Mouse (Mus musculus): ENCODE measurements at regions not wholly inside any gene's neighbourhood (a gene's known extent, or its start where the extent isn't known, plus 50 kb on each side); places are given as distances from the start of the nearest gene placed in this dataset.

DNA sequence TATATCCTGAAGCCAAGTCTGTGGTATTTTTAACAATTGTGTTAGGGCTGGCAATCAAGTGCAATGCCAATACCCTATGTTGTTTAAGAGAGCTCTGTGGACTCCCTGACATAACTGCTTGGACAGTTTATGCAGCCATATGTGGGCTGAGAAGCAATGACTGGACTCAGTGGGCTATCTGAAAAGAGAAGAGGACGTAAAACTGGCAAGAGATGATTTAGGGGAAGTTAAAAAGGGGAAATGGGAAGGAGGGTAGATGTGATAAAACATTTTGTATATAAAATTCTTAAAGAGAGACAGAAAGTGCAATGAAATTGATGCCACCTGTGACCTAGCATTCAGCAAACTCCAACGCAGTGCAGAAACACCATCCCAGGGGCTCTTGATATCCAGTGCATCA is 76.9 kb upstream of the Slc28a3 start:
- Histone ChIP-seq H3K27me3 (ENCODE audit: insufficient read depth, low read length) (no peaks in the 10 kb centered on the region), H3K36me3 (replicated peaks) (no peaks in the 10 kb centered on the region), H3K4me1 (ENCODE audit: insufficient read depth, low read depth, low read length) (no peaks in the 10 kb centered on the region), H3K4me3 (ENCODE audit: low read depth, low read length) (no peak overlapping the region), H3K9me3 (replicated peaks) (peaks cover 33% of the 10 kb centered on the region)
- DNase-seq (ENCODE audit: low spot score), result no peak
- no peak for TF ChIP-seq TAL1 (conservative IDR thresholded peaks at IDR 0.05; ENCODE audit: low read depth, low read length)
- TF ChIP-seq GATA2 (IDR thresholded peaks at IDR 0.05; ENCODE audit: borderline replicate concordance, low read depth, low read length), result no peak
- TF ChIP-seq CTCF (IDR thresholded peaks at IDR 0.05; ENCODE audit: low read depth, low read length), result no peak
- TF ChIP-seq POLR2AphosphoS5 (IDR thresholded peaks at IDR 0.05; ENCODE audit: insufficient replicate concordance, low read depth, low read length), result no peak
- no peak for TF ChIP-seq GATA1 (IDR thresholded peaks at IDR 0.05; ENCODE audit: borderline replicate concordance, low read length)
- no peak for ATAC-seq (ENCODE audit: extremely low read depth, insufficient number of reproducible peaks, low FRiP score, poor library complexity, severe bottlenecking)

DNA sequence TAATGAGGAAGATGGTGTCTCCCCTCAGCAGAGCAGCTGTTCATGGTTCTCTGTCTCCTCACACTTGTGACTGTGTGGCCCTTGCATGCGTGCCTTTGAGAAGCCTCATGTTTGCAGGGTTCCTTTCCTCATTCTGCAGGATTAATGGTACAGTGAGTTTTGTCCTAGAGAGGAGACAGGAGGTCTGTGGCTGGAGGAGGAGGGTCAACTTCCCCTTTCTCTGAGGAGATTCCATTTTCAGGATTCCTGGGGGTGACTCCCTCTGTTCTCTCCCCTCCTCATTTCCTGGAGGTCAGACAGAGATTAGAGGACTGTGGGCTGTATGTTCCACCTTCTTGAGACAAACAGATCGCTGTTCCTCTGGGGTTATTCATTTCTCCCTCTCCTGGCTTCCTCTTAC is 77.6 kb upstream of the Slc28a3 start:
- no peak for DNase-seq (ENCODE audit: low spot score)
- ATAC-seq (ENCODE audit: extremely low read depth, insufficient number of reproducible peaks, low FRiP score, poor library complexity, severe bottlenecking), result no peak
- Histone ChIP-seq H3K4me1 (ENCODE audit: insufficient read depth, low read depth, low read length) (no peaks in the 10 kb centered on the region), H3K36me3 (replicated peaks) (no peaks in the 10 kb centered on the region), H3K27me3 (ENCODE audit: insufficient read depth, low read length) (no peaks in the 10 kb centered on the region), H3K4me3 (ENCODE audit: low read depth, low read length) (no peak overlapping the region), H3K9me3 (replicated peaks) (peaks cover 38% of the 10 kb centered on the region)
- no peak for TF ChIP-seq POLR2AphosphoS5 (IDR thresholded peaks at IDR 0.05; ENCODE audit: insufficient replicate concordance, low read depth, low read length)
- no peak for TF ChIP-seq CTCF (IDR thresholded peaks at IDR 0.05; ENCODE audit: low read depth, low read length)
- TF ChIP-seq GATA1 (IDR thresholded peaks at IDR 0.05; ENCODE audit: borderline replicate concordance, low read length), result no peak
- TF ChIP-seq TAL1 (conservative IDR thresholded peaks at IDR 0.05; ENCODE audit: low read depth, low read length), result no peak
- no peak for TF ChIP-seq GATA2 (IDR thresholded peaks at IDR 0.05; ENCODE audit: borderline replicate concordance, low read depth, low read length)

DNA sequence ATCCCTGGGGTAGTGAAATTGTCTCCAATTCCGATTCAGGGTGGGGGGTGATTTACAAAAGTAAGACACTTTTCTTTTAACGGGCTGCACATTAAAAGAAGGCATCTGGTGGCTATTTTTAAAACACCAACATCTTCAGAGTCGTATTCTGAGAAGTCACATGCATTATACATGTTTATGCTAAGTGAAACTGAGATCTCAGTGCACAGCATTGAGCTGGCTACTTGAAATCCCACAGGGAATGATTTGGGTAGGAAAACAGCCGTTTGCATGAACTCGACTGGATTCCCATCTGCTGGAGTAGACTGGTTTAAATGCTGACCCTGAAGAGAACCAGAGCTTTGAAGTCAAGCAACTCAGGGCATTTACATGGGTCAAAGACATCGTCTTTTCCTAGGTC is 84.0 kb upstream of the Slc28a3 start:
- DNase-seq (ENCODE audit: low spot score), result no peak
- peaks cover 42% of the 10 kb centered on the region for H3K9me3 ChIP-seq (replicated peaks)

DNA sequence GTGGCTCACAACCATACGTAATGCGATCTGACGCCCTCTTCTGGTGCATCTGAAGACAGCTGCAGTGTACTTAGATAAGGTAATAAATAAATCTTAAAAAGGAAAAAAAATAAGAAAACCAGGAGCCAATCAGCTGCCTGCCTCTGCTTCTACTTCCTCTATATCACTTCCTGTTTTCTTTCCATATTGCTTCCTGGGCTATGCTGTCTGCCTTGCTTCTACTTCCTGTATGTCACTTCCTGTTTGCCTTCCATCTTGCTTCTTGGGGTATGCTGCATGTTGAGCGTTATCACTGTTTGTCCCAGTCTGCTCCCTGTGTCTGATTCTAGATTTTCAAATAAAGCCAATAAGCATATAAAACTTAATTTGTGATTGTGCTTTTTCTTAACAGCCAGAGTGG is 85.3 kb upstream of the Slc28a3 start:
- DNase-seq (ENCODE audit: low spot score) (no peak), ATAC-seq (ENCODE audit: extremely low read depth, insufficient number of reproducible peaks, low FRiP score, poor library complexity, severe bottlenecking) (no peak)
- Histone ChIP-seq H3K4me1 (ENCODE audit: insufficient read depth, low read depth, low read length) (no peaks in the 10 kb centered on the region), H3K36me3 (replicated peaks) (no peaks in the 10 kb centered on the region), H3K9me3 (replicated peaks) (peaks cover 45% of the 10 kb centered on the region), H3K4me3 (ENCODE audit: low read depth, low read length) (no peak overlapping the region), H3K27me3 (ENCODE audit: insufficient read depth, low read length) (no peaks in the 10 kb centered on the region)
- no peak for TF ChIP-seq GATA2 (IDR thresholded peaks at IDR 0.05; ENCODE audit: borderline replicate concordance, low read depth, low read length)
- no peak for TF ChIP-seq TAL1 (conservative IDR thresholded peaks at IDR 0.05; ENCODE audit: low read depth, low read length)
- no peak for TF ChIP-seq POLR2AphosphoS5 (IDR thresholded peaks at IDR 0.05; ENCODE audit: insufficient replicate concordance, low read depth, low read length)
- TF ChIP-seq GATA1 (IDR thresholded peaks at IDR 0.05; ENCODE audit: borderline replicate concordance, low read length), result no peak
- no peak for TF ChIP-seq CTCF (IDR thresholded peaks at IDR 0.05; ENCODE audit: low read depth, low read length)

More for the DNA sequence above, 84.0 kb upstream of the Slc28a3 start:
- Histone ChIP-seq H3K4me3 (ENCODE audit: low read depth, low read length) (no peak overlapping the region), H3K36me3 (replicated peaks) (no peaks in the 10 kb centered on the region), H3K27me3 (ENCODE audit: insufficient read depth, low read length) (no peaks in the 10 kb centered on the region), H3K4me1 (ENCODE audit: insufficient read depth, low read depth, low read length) (no peaks in the 10 kb centered on the region)
- ATAC-seq (ENCODE audit: extremely low read depth, insufficient number of reproducible peaks, low FRiP score, poor library complexity, severe bottlenecking), result no peak
- TF ChIP-seq GATA2 (IDR thresholded peaks at IDR 0.05; ENCODE audit: borderline replicate concordance, low read depth, low read length), result no peak
- TF ChIP-seq CTCF (IDR thresholded peaks at IDR 0.05; ENCODE audit: low read depth, low read length), result no peak
- no peak for TF ChIP-seq TAL1 (conservative IDR thresholded peaks at IDR 0.05; ENCODE audit: low read depth, low read length)
- TF ChIP-seq POLR2AphosphoS5 (IDR thresholded peaks at IDR 0.05; ENCODE audit: insufficient replicate concordance, low read depth, low read length), result no peak
- no peak for TF ChIP-seq GATA1 (IDR thresholded peaks at IDR 0.05; ENCODE audit: borderline replicate concordance, low read length)

DNA sequence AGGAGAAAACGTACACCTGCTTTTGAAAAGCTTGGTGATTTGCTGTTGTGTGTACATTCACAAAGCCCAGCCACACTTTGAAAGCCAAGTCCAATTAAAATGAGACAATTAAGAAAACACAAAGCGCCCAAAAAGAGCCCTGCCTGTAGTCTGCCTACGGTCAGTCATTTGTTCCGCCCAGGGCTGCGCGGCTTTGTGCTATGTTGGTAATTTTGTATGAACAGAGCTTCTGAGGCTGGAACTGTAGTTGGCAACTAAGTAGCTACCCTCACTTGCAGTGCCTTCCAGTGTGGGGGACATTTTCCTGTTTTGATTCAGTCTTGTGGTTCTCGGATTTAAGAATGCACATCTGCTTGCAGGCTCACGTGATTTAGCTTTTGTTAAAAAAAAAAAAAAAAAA is 89.3 kb upstream of the Slc28a3 start:
- no peak for TF ChIP-seq GATA2 (IDR thresholded peaks at IDR 0.05; ENCODE audit: borderline replicate concordance, low read depth, low read length)
- no peak for TF ChIP-seq CTCF (IDR thresholded peaks at IDR 0.05; ENCODE audit: low read depth, low read length)
- TF ChIP-seq POLR2AphosphoS5 (IDR thresholded peaks at IDR 0.05; ENCODE audit: insufficient replicate concordance, low read depth, low read length), result no peak
- TF ChIP-seq TAL1 (conservative IDR thresholded peaks at IDR 0.05; ENCODE audit: low read depth, low read length), result no peak
- TF ChIP-seq GATA1 (IDR thresholded peaks at IDR 0.05; ENCODE audit: borderline replicate concordance, low read length), result no peak
- H3K9me3 ChIP-seq (replicated peaks), result peaks cover 35% of the 10 kb centered on the region

DNA sequence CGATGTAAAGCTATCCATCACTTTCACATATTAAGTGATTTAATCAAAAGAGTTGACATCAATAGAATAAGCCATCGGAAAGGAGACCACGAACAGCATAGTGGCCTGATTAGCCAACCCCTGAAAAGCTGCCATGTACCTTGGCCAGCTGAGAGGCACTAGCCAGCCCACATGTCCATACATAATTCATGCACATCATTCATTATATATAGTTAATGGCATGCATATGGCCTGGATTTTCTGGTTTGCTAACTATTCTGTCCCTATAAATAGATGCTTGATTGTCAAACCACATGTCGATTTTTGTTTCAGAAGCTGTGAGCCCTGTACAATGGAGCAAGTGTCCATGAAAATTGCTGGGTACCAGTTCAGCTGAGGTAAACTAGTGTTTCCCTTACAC is 93.5 kb upstream of the Slc28a3 start:
- H3K36me3 ChIP-seq (replicated peaks), result no peaks in the 10 kb centered on the region
- H3K4me1 ChIP-seq (ENCODE audit: insufficient read depth, low read depth, low read length), result no peaks in the 10 kb centered on the region
- TF ChIP-seq POLR2AphosphoS5 (IDR thresholded peaks at IDR 0.05; ENCODE audit: insufficient replicate concordance, low read depth, low read length) (no peak), GATA2 (IDR thresholded peaks at IDR 0.05; ENCODE audit: borderline replicate concordance, low read depth, low read length) (no peak), TAL1 (conservative IDR thresholded peaks at IDR 0.05; ENCODE audit: low read depth, low read length) (no peak), CTCF (IDR thresholded peaks at IDR 0.05; ENCODE audit: low read depth, low read length) (no peak), GATA1 (IDR thresholded peaks at IDR 0.05; ENCODE audit: borderline replicate concordance, low read length) (no peak)
- H3K4me3 ChIP-seq (ENCODE audit: low read depth, low read length), result no peak overlapping the region
- peaks cover 32% of the 10 kb centered on the region for H3K9me3 ChIP-seq (replicated peaks)
- H3K27me3 ChIP-seq (ENCODE audit: insufficient read depth, low read length), result no peaks in the 10 kb centered on the region
- no peak for ATAC-seq (ENCODE audit: extremely low read depth, insufficient number of reproducible peaks, low FRiP score, poor library complexity, severe bottlenecking)
- no peak for DNase-seq (ENCODE audit: low spot score)

More for the DNA sequence above, 89.3 kb upstream of the Slc28a3 start:
- Histone ChIP-seq H3K27me3 (ENCODE audit: insufficient read depth, low read length) (no peaks in the 10 kb centered on the region), H3K36me3 (replicated peaks) (no peaks in the 10 kb centered on the region), H3K4me1 (ENCODE audit: insufficient read depth, low read depth, low read length) (no peaks in the 10 kb centered on the region), H3K4me3 (ENCODE audit: low read depth, low read length) (no peak overlapping the region)
- DNase-seq (ENCODE audit: low spot score) (no peak), ATAC-seq (ENCODE audit: extremely low read depth, insufficient number of reproducible peaks, low FRiP score, poor library complexity, severe bottlenecking) (no peak)

All from G1E (cell line).